Mouse (Mus musculus): ENCODE data around the gene Atxn1. TPM values are rescaled to one million over a fixed set of nuclear protein-coding genes. Genes with fewer than 3 reads are reported as not detected.

The Atxn1 gene
- polyA plus RNA-seq (2012; rRNA removed), result 19.1 and 21.0 TPM in 2 replicates

DNA sequence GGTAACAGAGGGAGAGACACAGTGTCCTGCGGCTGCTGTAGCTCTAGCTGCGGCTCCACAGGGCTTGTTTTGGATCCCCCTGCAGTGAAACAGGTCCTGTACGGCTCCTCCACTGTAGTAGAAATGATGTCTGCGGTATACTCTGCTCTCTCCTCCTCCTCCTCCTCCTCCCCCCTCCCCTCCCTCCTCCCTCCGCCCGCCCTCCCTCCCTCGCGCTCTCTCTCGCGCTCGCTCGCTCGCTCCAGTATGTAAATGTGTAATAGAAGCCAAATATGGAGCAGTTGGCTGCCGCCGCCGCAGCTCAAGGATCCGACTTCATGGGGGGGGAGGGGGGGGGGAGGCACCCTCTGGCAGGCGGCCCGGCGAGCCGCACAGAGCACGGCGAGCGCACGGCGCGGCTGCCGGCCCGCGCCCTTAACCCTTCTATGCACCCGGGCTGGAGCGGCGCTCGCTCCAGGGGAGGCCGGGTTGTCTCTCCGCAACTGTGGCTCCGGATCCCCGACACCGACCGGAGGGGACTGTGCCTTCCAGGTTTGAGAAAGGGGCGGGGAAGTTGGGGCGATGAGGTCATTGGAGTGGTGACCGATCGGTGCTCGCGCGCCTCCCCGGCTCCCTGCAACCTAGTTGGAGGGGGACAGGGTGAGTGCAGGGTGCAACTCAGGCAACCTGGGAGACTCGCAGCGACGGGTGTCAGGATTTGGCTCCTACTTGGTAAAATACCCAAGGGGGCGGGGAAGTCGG, at the start of gene Atxn1:
Atxn1 (minus strand) TSS at position 156 of the 741 bp plus-strand sequence.

GRCm38 (mm10) chr13:45507274-45508229, 457.3 kb downstream of the Atxn1 start, which contains the start of gene Gmpr:
Gene Gmpr (plus strand): TSS chr13:45507444.

Data from colon, adult 2 months (tissue).